16 mouse cellular contexts compared by ENCODE assay signal in genomic region chr17:57007137-57007905, GRCm38 (mm10). TPM values are rescaled to one million over a fixed set of nuclear protein-coding genes. Genes with fewer than 3 reads are reported as not detected.
DNase-seq lines count a peak whose midpoint lies in the region; ATAC-seq and TF ChIP-seq lines count a peak whose summit lies in the region.
"Had no signal": no experiment of that assay in that cellular context is flagged by ENCODE, and none has a peak within 500 bp of the region (broad histone marks: within the 10 kb centered on the region; RNA-seq: fewer than 3 reads in every experiment).

No protein-coding gene starts in this region.

- no peak overlapping the region for H3K9ac ChIP-seq in forebrain, embryonic 11.5 days (ENCODE audit: low read length)
- H3K9ac ChIP-seq in lung, postnatal 0 days (replicated peaks; ENCODE audit: low read depth), result no peak overlapping the region
- no peak overlapping the region for H3K9ac ChIP-seq in stomach, embryonic 15.5 days
- H3K9ac ChIP-seq: heart, embryonic 15.5 days; lung, embryonic 15.5 days had no signal

- 92% methylated on average over 13 of the region's 13 CpGs for WGBS in forebrain, embryonic 11.5 days
- WGBS in forebrain, embryonic 10.5 days, result 91% methylated on average over 13 of the region's 13 CpGs
- 90% methylated on average over 13 of the region's 13 CpGs for WGBS in lung, postnatal 0 days
- 93% methylated on average over 13 of the region's 13 CpGs for WGBS in lung, adult 2 months
- WGBS in bone marrow, adult 2 months, result 89% methylated on average over 13 of the region's 13 CpGs
- 91% methylated on average over 13 of the region's 13 CpGs for WGBS in stomach, embryonic 15.5 days

- H3K4me1 ChIP-seq in forebrain, embryonic 11.5 days (replicated peaks; ENCODE audit: control insufficient read depth, insufficient read depth, low read length), result peaks cover 10% of the 10 kb centered on the region
- H3K4me1 ChIP-seq in forebrain, embryonic 10.5 days, result peaks cover 21% of the 10 kb centered on the region
- H3K4me1 ChIP-seq in lung, postnatal 0 days (ENCODE audit: insufficient read depth, low read depth, low read length), result no peaks in the 10 kb centered on the region
- H3K4me1 ChIP-seq in lung, adult 2 months (ENCODE audit: control insufficient read depth, insufficient read depth, low read length), result no peaks in the 10 kb centered on the region
- H3K4me1 ChIP-seq in bone marrow, adult 2 months (ENCODE audit: control insufficient read depth, insufficient read depth, low read length), result peaks cover 3% of the 10 kb centered on the region; the same call in 1 of the 2 replicates
- H3K4me1 ChIP-seq in stomach, embryonic 15.5 days, result peaks cover 6% of the 10 kb centered on the region; the same call in 1 of the 2 replicates

- no peak overlapping the region for H3K27ac ChIP-seq in forebrain, embryonic 11.5 days (ENCODE audit: low read depth, low read length)
- H3K27ac ChIP-seq in forebrain, embryonic 10.5 days, result no peak overlapping the region
- H3K27ac ChIP-seq in lung, postnatal 0 days (ENCODE audit: low read length), result no peak overlapping the region
- H3K27ac ChIP-seq in bone marrow, adult 2 months (ENCODE audit: control insufficient read depth, insufficient read depth, low read depth, low read length, poor library complexity), result no peak overlapping the region
- peak overlapping the region; percentile 57; the same call in 1 of the 2 replicates for H3K27ac ChIP-seq in stomach, embryonic 15.5 days
- H3K27ac ChIP-seq: gastrocnemius, adult 2 months; heart, embryonic 15.5 days; lung, embryonic 15.5 days had no signal

- peak; percentile 49 for TF ChIP-seq CTCF in lung, postnatal 0 days (IDR thresholded peaks at IDR 0.05)
- no peak for TF ChIP-seq CTCF in lung, adult 2 months (IDR thresholded peaks at IDR 0.05; ENCODE audit: insufficient read depth, low read length)
- 0 out of 2 replicates have a peak, but pooled peaks have one; percentile 15 for TF ChIP-seq CTCF in bone marrow, adult 2 months (IDR thresholded peaks at IDR 0.05; ENCODE audit: control insufficient read depth, insufficient read depth, low read length)

- no peaks in the 10 kb centered on the region for H3K27me3 ChIP-seq in forebrain, embryonic 11.5 days (ENCODE audit: control insufficient read depth, insufficient read depth, low read length)
- no peaks in the 10 kb centered on the region for H3K27me3 ChIP-seq in forebrain, embryonic 10.5 days (ENCODE audit: poor library complexity, severe bottlenecking)
- no peaks in the 10 kb centered on the region for H3K27me3 ChIP-seq in lung, postnatal 0 days (replicated peaks; ENCODE audit: insufficient read depth, low read length)
- no peaks in the 10 kb centered on the region for H3K27me3 ChIP-seq in stomach, embryonic 15.5 days (replicated peaks)
- H3K27me3 ChIP-seq: heart, embryonic 15.5 days; lung, embryonic 15.5 days had no signal

- H3K9me3 ChIP-seq in forebrain, embryonic 11.5 days (ENCODE audit: control insufficient read depth, low read length), result no peaks in the 10 kb centered on the region
- H3K9me3 ChIP-seq in forebrain, embryonic 10.5 days, result no peaks in the 10 kb centered on the region
- H3K9me3 ChIP-seq in lung, postnatal 0 days (ENCODE audit: low read length), result no peaks in the 10 kb centered on the region
- H3K9me3 ChIP-seq in stomach, embryonic 15.5 days, result no peaks in the 10 kb centered on the region
- H3K9me3 ChIP-seq: G1E; heart, embryonic 15.5 days; lung, embryonic 15.5 days had no signal

- TF ChIP-seq POLR2A in lung, adult 2 months (IDR thresholded peaks at IDR 0.05; ENCODE audit: borderline replicate concordance, extremely low read depth, low read depth, low read length), result no peak
- TF ChIP-seq POLR2A in bone marrow, adult 2 months (IDR thresholded peaks at IDR 0.05; ENCODE audit: borderline replicate concordance, control insufficient read depth, low read depth, low read length), result no peak

- no peak for ATAC-seq in forebrain, embryonic 11.5 days (replicated peaks; ENCODE audit: low FRiP score)
- no peak for ATAC-seq in lung, postnatal 0 days
- no peak for ATAC-seq in stomach, embryonic 15.5 days (ENCODE audit: insufficient read depth, low FRiP score, low read depth)
- ATAC-seq: midbrain, embryonic 16.5 days had no signal

- peak overlapping the region; percentile 8; the same call in 1 of the 2 replicates for H3K4me2 ChIP-seq in forebrain, embryonic 11.5 days (ENCODE audit: low read depth, low read length, severe bottlenecking)
- H3K4me2 ChIP-seq in lung, postnatal 0 days (replicated peaks; ENCODE audit: low read depth, low read length), result no peak overlapping the region
- H3K4me2 ChIP-seq in stomach, embryonic 15.5 days, result no peak overlapping the region
- H3K4me2 ChIP-seq: heart, embryonic 15.5 days; lung, embryonic 15.5 days had no signal

- no peak for TF ChIP-seq EP300 in lung, postnatal 0 days (IDR thresholded peaks at IDR 0.05)

- peaks cover 9% of the 10 kb centered on the region; the same call in 1 of the 2 replicates for H3K36me3 ChIP-seq in forebrain, embryonic 11.5 days (ENCODE audit: control insufficient read depth, insufficient read depth, low read length)
- peaks cover 72% of the 10 kb centered on the region for H3K36me3 ChIP-seq in forebrain, embryonic 10.5 days (replicated peaks)
- peaks cover 28% of the 10 kb centered on the region for H3K36me3 ChIP-seq in lung, postnatal 0 days (ENCODE audit: insufficient read depth, low read length)
- H3K36me3 ChIP-seq in stomach, embryonic 15.5 days, result peaks cover 50% of the 10 kb centered on the region

- no peak for DNase-seq in forebrain, embryonic 11.5 days (ENCODE audit: low spot score)
- DNase-seq in forebrain, embryonic 10.5 days (ENCODE audit: extremely low spot score, low spot score), result no peak
- DNase-seq in lung, postnatal 0 days (ENCODE audit: low spot score), result no peak
- DNase-seq in lung, adult 2 months, result no peak
- DNase-seq in embryo, embryonic 11 days, result no peak
- no peak for DNase-seq in kidney, adult 18-20 months
- DNase-seq: cerebellum, postnatal 36 days; gastrocnemius, adult 2 months; layer of hippocampus, postnatal 36 days had no signal

- no peak overlapping the region for H3K4me3 ChIP-seq in forebrain, embryonic 11.5 days (ENCODE audit: low read depth, low read length)
- H3K4me3 ChIP-seq in forebrain, embryonic 10.5 days, result no peak overlapping the region
- H3K4me3 ChIP-seq in lung, postnatal 0 days (ENCODE audit: low read depth, low read length), result no peak overlapping the region
- no peak overlapping the region for H3K4me3 ChIP-seq in lung, adult 2 months (replicated peaks; ENCODE audit: extremely low read depth, low read depth, low read length)
- H3K4me3 ChIP-seq in bone marrow, adult 2 months (replicated peaks; ENCODE audit: control insufficient read depth, low read depth, low read length), result no peak overlapping the region
- no peak overlapping the region for H3K4me3 ChIP-seq in stomach, embryonic 15.5 days (replicated peaks)
- H3K4me3 ChIP-seq: gastrocnemius, adult 2 months; heart, embryonic 15.5 days; lung, embryonic 15.5 days had no signal

RNA-seq across cellular contexts. Expression of gene Gtf2f1, which starts 3.8 kb away (rescaled TPM):
- 77.3 and 82.7 TPM in 2 replicates for polyA plus RNA-seq in forebrain, embryonic 11.5 days (2014; fragmentation: Nextera tagmentation; extraction: Ambion mirVana)
- polyA plus RNA-seq in forebrain, embryonic 10.5 days (2016; fragmentation: Nextera tagmentation; extraction: Ambion mirVana), result 82.3 and 83.9 TPM in 2 replicates
- 33.3 and 37.0 TPM in 2 replicates for polyA plus RNA-seq in lung, postnatal 0 days (2015; fragmentation: Nextera tagmentation; extraction: Ambion mirVana)
- 22.3 and 23.4 TPM in 2 replicates for polyA plus RNA-seq in lung, adult 2 months (2012; rRNA removed)
- 74.4 and 116 TPM in 2 replicates for polyA plus RNA-seq in bone marrow, adult 2 months (2011; ENCODE audit: insufficient read depth, insufficient read length, low replicate concordance, missing spikeins)
- 58.2 and 61.1 TPM in 2 replicates for polyA plus RNA-seq in stomach, embryonic 15.5 days (2015; fragmentation: Nextera tagmentation; extraction: Ambion mirVana)

RNA-seq across cellular contexts. Expression of gene Gm17949, which starts 3.9 kb away (rescaled TPM):
- polyA plus RNA-seq in forebrain, embryonic 11.5 days (2014; fragmentation: Nextera tagmentation; extraction: Ambion mirVana), result 0.27 and 0.39 TPM in 2 replicates
- polyA plus RNA-seq in forebrain, embryonic 10.5 days (2016; fragmentation: Nextera tagmentation; extraction: Ambion mirVana), result 0.34 and 0.43 TPM in 2 replicates
- 0.50 and 0.68 TPM in 2 replicates for polyA plus RNA-seq in lung, postnatal 0 days (2015; fragmentation: Nextera tagmentation; extraction: Ambion mirVana)
- polyA plus RNA-seq in lung, adult 2 months (2012; rRNA removed), result 0.13 and 0.16 TPM in 2 replicates
- polyA plus RNA-seq in bone marrow, adult 2 months (2011; ENCODE audit: insufficient read depth, insufficient read length, low replicate concordance, missing spikeins), result not detected in 2 replicates
- polyA plus RNA-seq in stomach, embryonic 15.5 days (2015; fragmentation: Nextera tagmentation; extraction: Ambion mirVana), result 0.51 and 0.58 TPM in 2 replicates

RNA-seq across cellular contexts. Expression of gene Pspn, which starts 7.5 kb away (rescaled TPM):
- 0.76 TPM in 1 of 2 replicates, not detected in the other for polyA plus RNA-seq in forebrain, embryonic 11.5 days (2014; fragmentation: Nextera tagmentation; extraction: Ambion mirVana)
- 0.35 and 0.50 TPM in 2 replicates for polyA plus RNA-seq in forebrain, embryonic 10.5 days (2016; fragmentation: Nextera tagmentation; extraction: Ambion mirVana)
- polyA plus RNA-seq in lung, postnatal 0 days (2015; fragmentation: Nextera tagmentation; extraction: Ambion mirVana), result 0.37 TPM in 1 of 2 replicates, not detected in the other
- polyA plus RNA-seq in lung, adult 2 months (2012; rRNA removed), result not detected in 2 replicates
- not detected in 2 replicates for polyA plus RNA-seq in bone marrow, adult 2 months (2011; ENCODE audit: insufficient read depth, insufficient read length, low replicate concordance, missing spikeins)
- polyA plus RNA-seq in stomach, embryonic 15.5 days (2015; fragmentation: Nextera tagmentation; extraction: Ambion mirVana), result 0.32 and 0.43 TPM in 2 replicates
- polyA plus RNA-seq: G1E; heart, embryonic 15.5 days; intestine, embryonic 14.5 days; lung, embryonic 15.5 days had no signal

RNA-seq across cellular contexts. Expression of gene Alkbh7, which starts 10.2 kb away (rescaled TPM):
- polyA plus RNA-seq in forebrain, embryonic 11.5 days (2014; fragmentation: Nextera tagmentation; extraction: Ambion mirVana), result 29.3 and 34.8 TPM in 2 replicates
- polyA plus RNA-seq in forebrain, embryonic 10.5 days (2016; fragmentation: Nextera tagmentation; extraction: Ambion mirVana), result 37.0 and 38.6 TPM in 2 replicates
- 31.3 and 35.3 TPM in 2 replicates for polyA plus RNA-seq in lung, postnatal 0 days (2015; fragmentation: Nextera tagmentation; extraction: Ambion mirVana)
- 24.1 and 26.0 TPM in 2 replicates for polyA plus RNA-seq in lung, adult 2 months (2012; rRNA removed)
- 4.4 and 11.1 TPM in 2 replicates for polyA plus RNA-seq in bone marrow, adult 2 months (2011; ENCODE audit: insufficient read depth, insufficient read length, low replicate concordance, missing spikeins)
- polyA plus RNA-seq in stomach, embryonic 15.5 days (2015; fragmentation: Nextera tagmentation; extraction: Ambion mirVana), result 36.6 and 38.9 TPM in 2 replicates

RNA-seq across cellular contexts. Expression of gene Clpp, which starts 17.2 kb away (rescaled TPM):
- 151 and 166 TPM in 2 replicates for polyA plus RNA-seq in forebrain, embryonic 11.5 days (2014; fragmentation: Nextera tagmentation; extraction: Ambion mirVana)
- 186 and 188 TPM in 2 replicates for polyA plus RNA-seq in forebrain, embryonic 10.5 days (2016; fragmentation: Nextera tagmentation; extraction: Ambion mirVana)
- polyA plus RNA-seq in lung, postnatal 0 days (2015; fragmentation: Nextera tagmentation; extraction: Ambion mirVana), result 62.5 and 71.1 TPM in 2 replicates
- 103 and 108 TPM in 2 replicates for polyA plus RNA-seq in lung, adult 2 months (2012; rRNA removed)
- 23.7 and 43.4 TPM in 2 replicates for polyA plus RNA-seq in bone marrow, adult 2 months (2011; ENCODE audit: insufficient read depth, insufficient read length, low replicate concordance, missing spikeins)
- 144 and 147 TPM in 2 replicates for polyA plus RNA-seq in stomach, embryonic 15.5 days (2015; fragmentation: Nextera tagmentation; extraction: Ambion mirVana)
